Mouse (Mus musculus) heart, embryonic 14.5 days (tissue): ENCODE results near the gene Lamtor5. TPM values are rescaled to one million over a fixed set of nuclear protein-coding genes. Genes with fewer than 3 reads are reported as not detected.
"Not testable (repeated sequence)": the region's sequence is repeated elsewhere in the genome, so short reads cannot be mapped to it uniquely, and the experiment has no call there.

Source experiments
- ATAC-seq: fragments of 200-750 bp; cut with Nextera tagmentation; 2 replicates; pipeline ENCODE4 v1.8.0; 2017; ENCODE audit warnings: low read depth, moderate TSS enrichment; ENCODE audit not compliant: insufficient number of reproducible peaks, insufficient read depth, low FRiP score
- H3K27ac ChIP-seq, 2 experiments: fragments of 200-500 bp in 1 of 2; fragments of 300-500 bp in 1 of 2; sonication (generic) in 1 of 2; replicated peaks in 1 of 2; 2 replicates each; pipeline ENCODE4 v1.5.1; 2012 to 2014; ENCODE audit warnings: low read depth in 2 of 2, low read length in 2 of 2, control low read depth in 1 of 2, mild to moderate bottlenecking in 1 of 2, mixed read lengths in 1 of 2; ENCODE audit not compliant: control insufficient read depth in 1 of 2, insufficient read depth in 1 of 2
- H3K27me3 ChIP-seq: fragments of 300-500 bp; sonication (generic); 2 replicates; pipeline ENCODE4 v1.6.1; 2014; ENCODE audit warnings: mild to moderate bottlenecking, low read length, control low read depth; ENCODE audit not compliant: control insufficient read depth, insufficient read depth
- H3K36me3 ChIP-seq: fragments of 300-500 bp; sonication (generic); 2 replicates; pipeline ENCODE4 v1.6.1; 2014; ENCODE audit warnings: mild to moderate bottlenecking, control low read depth, low read length, mixed read lengths; ENCODE audit not compliant: control insufficient read depth, insufficient read depth
- H3K4me1 ChIP-seq, 2 experiments: fragments of 200-500 bp in 1 of 2; fragments of 300-500 bp in 1 of 2; sonication (generic) in 1 of 2; 2 replicates each; pipeline ENCODE4 v1.6.1; 2012 to 2014; ENCODE audit warnings: low read length in 2 of 2, control low read depth in 1 of 2, mixed read lengths in 1 of 2; ENCODE audit not compliant: control insufficient read depth in 2 of 2, insufficient read depth in 2 of 2
- H3K4me2 ChIP-seq: fragments of 300-500 bp; sonication (generic); 2 replicates; pipeline ENCODE4 v1.6.1; 2014; ENCODE audit warnings: mild to moderate bottlenecking, low read length
- H3K4me3 ChIP-seq, 2 experiments: fragments of 200-500 bp in 1 of 2; fragments of 300-500 bp in 1 of 2; sonication (generic) in 1 of 2; 2 replicates each; pipeline ENCODE4 v1.5.1; 2012 to 2014; ENCODE audit warnings: low read length in 2 of 2, mild to moderate bottlenecking in 2 of 2, control low read depth in 1 of 2, low read depth in 1 of 2, moderate library complexity in 1 of 2; ENCODE audit not compliant: control insufficient read depth in 1 of 2, insufficient read depth in 1 of 2
- H3K9ac ChIP-seq: fragments of 300-500 bp; sonication (generic); 2 replicates; pipeline ENCODE4 v1.6.1; 2014; ENCODE audit warnings: mild to moderate bottlenecking, low read length
- H3K9me3 ChIP-seq: fragments of 300-500 bp; sonication (generic); 2 replicates; pipeline ENCODE4 v1.6.1; 2016; ENCODE audit warnings: low read length, control low read depth; ENCODE audit not compliant: control insufficient read depth
- WGBS: fragments of 180-500 bp; shearing (Covaris S2); extraction: QIAGEN DNeasy Blood & Tissue Kit; methylation state at CpG from one replicate; pipeline ENCODE4 v1.1.7; 2014; 5-methylcytosine and 5-hydroxymethylcytosine counted together
- polyA plus RNA-seq: library from polyadenylated mRNA; unstranded; fragments of >200 nt; fragmentation: Nextera tagmentation; extraction: Ambion mirVana; gene quantifications from 2 replicates; pipeline ENCODE4 v1.2.1, GENCODE M21; 2014

Lamtor5 gene
- polyA plus RNA-seq, 1 experiment from 2014 or later = 207 TPM

DNA sequence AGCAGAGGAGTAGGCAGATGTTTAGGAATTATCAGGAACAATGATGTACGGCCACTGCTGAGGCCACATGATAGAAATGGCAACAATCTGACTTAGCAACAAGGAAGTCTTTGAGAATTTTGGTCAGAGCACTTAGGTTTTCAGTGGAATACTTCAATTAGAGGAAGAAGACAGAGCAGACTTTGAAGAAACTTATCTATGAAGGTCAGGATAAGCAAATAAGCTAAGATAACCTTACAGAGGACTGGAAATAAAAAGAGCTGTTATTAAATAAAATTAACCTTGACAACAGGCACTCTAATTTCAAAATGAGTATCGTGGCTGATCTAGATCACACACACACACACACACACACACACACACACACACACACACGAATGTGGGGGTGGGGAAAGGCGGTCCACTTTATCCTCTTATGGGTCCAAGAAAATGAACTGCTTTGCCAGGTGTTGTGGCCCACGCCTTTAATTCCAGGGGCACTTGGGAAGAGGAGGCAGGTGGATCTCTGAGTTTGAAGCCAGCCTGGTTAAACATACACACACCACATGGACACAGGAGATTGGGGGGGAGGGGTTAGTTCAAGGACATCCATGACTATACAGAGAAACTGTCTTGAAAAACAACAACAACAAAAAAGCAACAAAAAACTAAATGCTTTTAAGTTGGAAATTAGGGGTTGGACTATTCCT lies 17.2 kb downstream of the Lamtor5 start:
- H3K27me3 ChIP-seq = no peaks in the 10 kb centered on the region
- H3K36me3 ChIP-seq = peaks cover 13% of the 10 kb centered on the region; the same call in 1 of the 2 replicates
- WGBS = 75% methylated on average over 5 of the region's 5 CpGs
- H3K4me1 ChIP-seq = peaks cover 0 to 9% of the 10 kb centered on the region in 2 experiments; a peak in 2 of 4 replicates
- H3K4me2 ChIP-seq = no peak overlapping the region
- H3K9ac ChIP-seq = no peak overlapping the region
- no peak overlapping the region for H3K4me3 ChIP-seq
- no peak for ATAC-seq
- no peak overlapping the region for H3K27ac ChIP-seq
- H3K9me3 ChIP-seq = no peaks in the 10 kb centered on the region

DNA sequence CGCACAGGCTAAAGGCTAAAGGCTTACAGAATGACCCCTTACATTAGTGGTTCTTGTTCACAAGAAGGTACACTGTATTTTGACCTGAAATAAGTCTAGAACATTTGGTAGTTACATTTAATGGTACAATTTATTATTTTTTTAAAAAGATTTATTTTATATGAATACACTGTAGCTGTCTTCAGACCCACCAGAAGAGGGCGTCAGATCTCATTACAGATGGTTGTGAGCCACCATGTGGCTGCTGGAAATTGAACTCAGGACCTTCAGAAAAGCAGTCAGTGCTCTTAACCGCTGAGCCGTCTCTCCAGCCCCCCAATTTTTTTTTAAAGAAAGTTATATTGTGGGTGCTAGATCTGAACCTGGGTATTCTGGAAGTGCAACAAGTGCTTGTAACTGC lies 18.3 kb downstream of the Lamtor5 start:
- not testable (repeated sequence) for H3K27ac ChIP-seq, H3K9ac ChIP-seq

DNA sequence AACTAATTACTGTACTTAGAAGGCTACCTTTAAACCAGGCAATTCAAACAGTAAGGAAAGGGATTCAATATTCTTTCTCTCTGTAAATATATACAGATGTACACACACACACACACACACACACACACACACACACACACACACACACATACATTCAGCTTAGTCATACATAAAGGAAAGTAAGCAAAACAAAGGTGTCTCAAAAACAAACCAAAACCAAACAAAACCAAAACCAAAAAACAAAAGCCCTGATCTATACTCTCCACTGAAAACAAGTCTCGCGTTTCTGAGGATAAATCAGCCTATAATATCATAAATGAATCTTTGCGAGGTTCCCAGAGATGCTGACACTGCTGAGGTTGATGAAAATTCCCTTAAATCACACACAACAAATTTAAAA lies 38.7 kb downstream of the Lamtor5 start:
- Histone ChIP-seq H3K4me1 (peaks cover 0 to 6% of the 10 kb centered on the region in 2 experiments; a peak in 2 of 4 replicates), H3K4me2 (no peak overlapping the region), H3K36me3 (peaks cover 35% of the 10 kb centered on the region), H3K4me3 (no peak overlapping the region), H3K27ac (no peak overlapping the region), H3K9me3 (no peaks in the 10 kb centered on the region), H3K27me3 (no peaks in the 10 kb centered on the region), H3K9ac (no peak overlapping the region)
- WGBS = 92% methylated on average over 3 of the region's 3 CpGs
- ATAC-seq = no peak

More for the DNA sequence above, 18.3 kb downstream of the Lamtor5 start:
- not testable (repeated sequence) for H3K4me2 ChIP-seq, H3K27me3 ChIP-seq, H3K4me1 ChIP-seq, H3K4me3 ChIP-seq, ATAC-seq, H3K9me3 ChIP-seq
- peaks cover 24% of the 10 kb centered on the region for H3K36me3 ChIP-seq
- WGBS = 74% methylated on average over 4 of the region's 4 CpGs

DNA sequence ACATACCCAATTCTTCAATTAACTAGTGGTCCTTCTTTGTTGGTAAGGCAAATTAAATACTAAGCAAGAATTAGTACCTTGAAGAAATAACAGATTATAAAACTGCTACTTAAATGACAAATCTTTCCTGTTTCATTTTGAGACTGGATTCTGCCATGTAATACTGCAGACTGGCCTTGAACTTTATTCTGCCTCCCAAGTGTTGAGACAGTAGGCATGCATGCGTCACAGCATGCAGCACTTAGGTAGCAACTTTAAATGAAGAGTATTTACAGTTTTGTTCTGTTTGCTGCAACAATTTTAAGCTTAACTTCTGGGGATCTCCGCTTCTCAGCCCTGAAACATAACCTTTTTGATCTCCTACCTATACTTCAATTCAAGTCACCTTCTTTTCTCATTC lies 42.5 kb downstream of the Lamtor5 start:
- no peak overlapping the region for H3K4me3 ChIP-seq
- no peak overlapping the region for H3K9ac ChIP-seq

DNA sequence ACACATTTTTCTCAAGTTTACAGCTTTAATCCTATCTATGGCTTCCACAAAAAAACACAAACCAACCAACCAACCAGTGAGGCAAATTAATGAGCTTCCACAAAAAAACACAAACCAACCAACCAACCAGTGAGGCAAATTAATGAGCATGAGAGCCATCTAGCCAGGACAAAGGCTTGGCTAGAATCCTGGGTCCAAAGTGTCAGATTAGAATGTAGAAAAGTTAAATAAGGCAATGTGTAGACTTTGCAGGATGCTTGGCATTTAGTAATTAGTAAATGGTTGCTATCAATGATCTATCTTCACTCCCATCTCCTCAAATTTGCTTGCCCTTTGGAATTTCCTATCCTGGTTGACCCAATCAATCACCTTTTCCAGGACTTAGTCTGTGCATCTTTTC lies 43.1 kb downstream of the Lamtor5 start:
- Histone ChIP-seq H3K4me1 (peaks cover 3 to 33% of the 10 kb centered on the region in 2 experiments; a peak in 3 of 4 replicates), H3K27me3 (no peaks in the 10 kb centered on the region), H3K36me3 (peaks cover 51% of the 10 kb centered on the region), H3K27ac (no peak overlapping the region), H3K9me3 (no peaks in the 10 kb centered on the region), H3K4me2 (no peak overlapping the region), H3K9ac (no peak overlapping the region), H3K4me3 (no peak overlapping the region)
- no peak for ATAC-seq

More for the DNA sequence above, 42.5 kb downstream of the Lamtor5 start:
- H3K27ac ChIP-seq = no peak overlapping the region
- no peaks in the 10 kb centered on the region for H3K27me3 ChIP-seq
- peaks cover 3 to 32% of the 10 kb centered on the region in 2 experiments; a peak in 3 of 4 replicates for H3K4me1 ChIP-seq
- 92% methylated on average over 2 of the region's 2 CpGs for WGBS
- peaks cover 51% of the 10 kb centered on the region for H3K36me3 ChIP-seq
- no peak for ATAC-seq
- no peaks in the 10 kb centered on the region for H3K9me3 ChIP-seq
- H3K4me2 ChIP-seq = no peak overlapping the region

DNA sequence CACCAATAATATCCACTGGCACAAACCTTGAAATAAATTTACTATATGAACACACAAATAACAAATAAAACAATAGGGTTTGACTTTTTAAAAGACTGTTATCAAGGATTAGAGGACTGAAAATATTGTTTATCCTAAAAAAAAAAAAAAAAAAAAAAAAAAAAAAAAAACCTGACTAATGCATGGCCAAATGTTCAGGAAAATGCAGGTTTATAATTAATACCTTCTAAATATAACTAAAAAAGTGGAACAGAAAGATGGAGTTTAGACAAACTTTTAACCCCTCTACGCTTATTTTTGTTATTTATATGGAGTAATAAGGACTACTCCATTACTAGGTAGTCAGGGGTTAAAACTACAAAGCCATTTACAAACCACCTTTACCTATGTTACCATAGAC lies 47.8 kb downstream of the Lamtor5 start:
- Histone ChIP-seq H3K4me1 (peaks cover 17 to 53% of the 10 kb centered on the region in 2 experiments), H3K9ac (no peak overlapping the region)
- ATAC-seq = no peak

DNA sequence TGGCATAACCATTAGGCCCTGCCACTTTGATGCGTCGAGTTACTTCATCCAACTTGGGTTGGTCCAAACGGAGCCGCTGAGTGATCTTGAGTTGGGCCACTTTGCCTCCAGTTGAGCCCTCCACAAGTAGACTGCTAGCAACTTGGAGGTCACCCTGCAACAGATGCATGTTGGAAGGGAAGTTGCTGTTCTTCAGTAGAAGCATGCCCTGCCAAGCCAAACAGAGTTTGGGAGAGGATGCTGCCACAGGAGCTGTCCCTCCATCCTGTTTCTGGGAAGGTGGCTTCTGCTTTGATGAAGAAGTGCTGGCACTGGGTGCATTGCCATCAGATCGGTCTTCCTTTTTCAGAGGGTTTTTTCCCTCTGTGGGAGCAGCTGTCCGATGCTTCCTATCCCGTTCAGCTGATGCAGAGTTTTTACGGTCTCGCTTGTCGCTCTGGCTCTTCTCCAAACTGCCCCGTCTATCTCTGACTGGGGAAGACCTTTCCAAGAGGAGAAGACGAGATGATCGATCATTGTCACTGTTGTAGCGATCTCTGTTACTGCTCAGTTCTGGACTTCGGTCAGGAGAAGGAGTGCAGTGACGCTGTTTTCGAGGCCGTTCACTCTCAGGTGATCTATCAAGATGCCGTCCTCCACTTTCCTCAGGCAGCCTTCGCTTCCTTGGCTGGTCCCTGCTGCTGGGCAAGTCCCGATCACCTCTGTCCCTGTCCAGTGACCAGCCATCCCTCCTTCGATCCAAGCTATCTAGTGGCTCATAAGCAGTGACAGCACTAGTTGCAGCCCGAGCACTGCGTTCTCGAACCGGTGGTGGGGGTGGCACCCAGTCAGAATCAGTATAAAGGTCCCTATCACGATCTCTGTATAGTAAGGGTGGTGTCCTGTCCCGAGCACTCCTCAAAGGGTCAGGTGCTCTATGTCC lies 52.1 kb downstream of the Lamtor5 start:
- ATAC-seq = no peak

More for the DNA sequence above, 47.8 kb downstream of the Lamtor5 start:
- Histone ChIP-seq H3K36me3 (peaks cover 72% of the 10 kb centered on the region), H3K27me3 (no peaks in the 10 kb centered on the region), H3K4me2 (no peak overlapping the region), H3K9me3 (no peaks in the 10 kb centered on the region), H3K27ac (no peak overlapping the region), H3K4me3 (no peak overlapping the region)
- 95% methylated on average over 1 of the region's 1 CpGs for WGBS

More for the DNA sequence above, 52.1 kb downstream of the Lamtor5 start:
- peak overlapping the region; percentile 95 to 99 for H3K4me3 ChIP-seq
- H3K27ac ChIP-seq = no peak overlapping the region
- H3K9me3 ChIP-seq = no peaks in the 10 kb centered on the region
- WGBS = 46% methylated on average over 28 of the region's 28 CpGs
- peak overlapping the region; percentile 98 for H3K9ac ChIP-seq
- peaks cover 18 to 42% of the 10 kb centered on the region in 2 experiments for H3K4me1 ChIP-seq
- peak overlapping the region; percentile 98 for H3K4me2 ChIP-seq
- peaks cover 52% of the 10 kb centered on the region for H3K36me3 ChIP-seq
- no peaks in the 10 kb centered on the region for H3K27me3 ChIP-seq
